ENCODE assay signal across 7 mouse cellular contexts in genomic region chr3:88771941-88772280, GRCm38 (mm10). TPM values are rescaled to one million over a fixed set of nuclear protein-coding genes. Genes with fewer than 3 reads are reported as not detected.
DNase-seq lines count a peak whose midpoint lies in the region; ATAC-seq and TF ChIP-seq lines count a peak whose summit lies in the region.
"Not testable (repeated sequence)": the region's sequence is repeated elsewhere in the genome, so short reads cannot be mapped to it uniquely, and the experiment has no call there.

No protein-coding gene starts in this region.

- H3K4me1 ChIP-seq in brown adipose tissue, adult 24 weeks (ENCODE audit: control insufficient read depth, insufficient read depth, insufficient read length, low read length); forebrain, embryonic 13.5 days; heart, embryonic 15.5 days (replicated peaks); intestine, embryonic 16.5 days (ENCODE audit: control insufficient read depth, insufficient read depth, low read length); limb, embryonic 14.5 days (ENCODE audit: control insufficient read depth, insufficient read depth, low read length); lung, postnatal 0 days (ENCODE audit: insufficient read depth, low read depth, low read length); neural tube, embryonic 12.5 days: not testable (repeated sequence)

- 0% methylated on average over 3 of the region's 6 CpGs for WGBS in forebrain, embryonic 13.5 days
- 13% methylated on average over 3 of the region's 6 CpGs for whole genome bisulfite sequencing in heart, embryonic 15.5 days
- WGBS in intestine, embryonic 16.5 days = 23% methylated on average over 3 of the region's 6 CpGs
- 13% methylated on average over 2 of the region's 6 CpGs for WGBS in limb, embryonic 14.5 days
- 33% methylated on average over 3 of the region's 6 CpGs for WGBS in lung, postnatal 0 days
- 0% methylated on average over 3 of the region's 6 CpGs for WGBS in neural tube, embryonic 12.5 days

- not testable (repeated sequence) for TF ChIP-seq EP300 in lung, postnatal 0 days (IDR thresholded peaks at IDR 0.05)

- ATAC-seq in forebrain, embryonic 13.5 days; heart, embryonic 15.5 days (replicated peaks; ENCODE audit: insufficient number of reproducible peaks, insufficient read depth, low FRiP score, low read depth); limb, embryonic 14.5 days (ENCODE audit: low FRiP score, low read depth); neural tube, embryonic 12.5 days (ENCODE audit: low FRiP score, low read depth): not testable (repeated sequence)
- ATAC-seq in intestine, embryonic 16.5 days = peak; percentile 9
- 0 out of 2 replicates have a peak, but pooled peaks have one; percentile 0 for ATAC-seq in lung, postnatal 0 days

- peak overlapping the region; percentile 73 for H3K9ac ChIP-seq in forebrain, embryonic 13.5 days
- H3K9ac ChIP-seq in heart, embryonic 15.5 days; limb, embryonic 14.5 days (ENCODE audit: low read depth, low read length, severe bottlenecking); lung, postnatal 0 days (replicated peaks; ENCODE audit: low read depth): not testable (repeated sequence)
- 0 out of 2 replicates have a peak overlapping the region, but pooled peaks have one; percentile 37 for H3K9ac ChIP-seq in intestine, embryonic 16.5 days (ENCODE audit: low read depth, low read length)
- peak overlapping the region; percentile 65 for H3K9ac ChIP-seq in neural tube, embryonic 12.5 days

- peak overlapping the region; percentile 59 for H3K4me2 ChIP-seq in forebrain, embryonic 13.5 days
- peak overlapping the region; percentile 61 for H3K4me2 ChIP-seq in heart, embryonic 15.5 days
- peak overlapping the region; percentile 43 for H3K4me2 ChIP-seq in intestine, embryonic 16.5 days (ENCODE audit: low read depth, low read length)
- peak overlapping the region; percentile 48 for H3K4me2 ChIP-seq in limb, embryonic 14.5 days (replicated peaks; ENCODE audit: low read depth, low read length, severe bottlenecking)
- H3K4me2 ChIP-seq in lung, postnatal 0 days (replicated peaks; ENCODE audit: low read depth, low read length) = peak overlapping the region; percentile 42
- peak overlapping the region; percentile 56 for H3K4me2 ChIP-seq in neural tube, embryonic 12.5 days (replicated peaks)

- H3K27ac ChIP-seq in brown adipose tissue, adult 24 weeks (replicated peaks; ENCODE audit: low read depth, low read length); intestine, embryonic 16.5 days (ENCODE audit: low read length); lung, postnatal 0 days (ENCODE audit: low read length): not testable (repeated sequence)
- H3K27ac ChIP-seq in forebrain, embryonic 13.5 days = peak overlapping the region; percentile 95
- H3K27ac ChIP-seq in heart, embryonic 15.5 days = peak overlapping the region; percentile 83
- 0 out of 2 replicates have a peak overlapping the region, but pooled peaks have one; percentile 65 for H3K27ac ChIP-seq in limb, embryonic 14.5 days (replicated peaks; ENCODE audit: low read depth, low read length)
- peak overlapping the region; percentile 85 for H3K27ac ChIP-seq in neural tube, embryonic 12.5 days

- peak overlapping the region; percentile 54; the same call in 1 of the 2 replicates for H3K4me3 ChIP-seq in brown adipose tissue, adult 24 weeks (ENCODE audit: insufficient read depth, low read depth, low read length)
- peak overlapping the region; percentile 55 for H3K4me3 ChIP-seq in forebrain, embryonic 13.5 days
- peak overlapping the region; percentile 42 for H3K4me3 ChIP-seq in heart, embryonic 15.5 days
- H3K4me3 ChIP-seq in intestine, embryonic 16.5 days (ENCODE audit: low read length) = peak overlapping the region; percentile 33
- H3K4me3 ChIP-seq in limb, embryonic 14.5 days (replicated peaks; ENCODE audit: low read length) = peak overlapping the region; percentile 32
- H3K4me3 ChIP-seq in lung, postnatal 0 days (ENCODE audit: low read depth, low read length) = not testable (repeated sequence)
- H3K4me3 ChIP-seq in neural tube, embryonic 12.5 days = peak overlapping the region; percentile 53

- DNase-seq in limb, embryonic 14.5 days (ENCODE audit: low spot score); lung, postnatal 0 days (ENCODE audit: low spot score): not testable (repeated sequence)

- H3K9me3 ChIP-seq in forebrain, embryonic 13.5 days (replicated peaks); heart, embryonic 15.5 days (replicated peaks); intestine, embryonic 16.5 days (ENCODE audit: control insufficient read depth, low read length); limb, embryonic 14.5 days (ENCODE audit: control insufficient read depth, low read length); lung, postnatal 0 days (ENCODE audit: low read length); neural tube, embryonic 12.5 days: not testable (repeated sequence)

- not testable (repeated sequence) for H3K27me3 ChIP-seq in forebrain, embryonic 13.5 days; heart, embryonic 15.5 days; intestine, embryonic 16.5 days (replicated peaks; ENCODE audit: control insufficient read depth, insufficient read depth, low read length); limb, embryonic 14.5 days (ENCODE audit: control insufficient read depth, insufficient read depth, low read length); lung, postnatal 0 days (replicated peaks; ENCODE audit: insufficient read depth, low read length); neural tube, embryonic 12.5 days (replicated peaks)

- not testable (repeated sequence) for H3K36me3 ChIP-seq in forebrain, embryonic 13.5 days (ENCODE audit: poor library complexity, severe bottlenecking); heart, embryonic 15.5 days; intestine, embryonic 16.5 days (ENCODE audit: control insufficient read depth, insufficient read depth, low read length); limb, embryonic 14.5 days (ENCODE audit: control insufficient read depth, insufficient read depth, low read length); lung, postnatal 0 days (ENCODE audit: insufficient read depth, low read length); neural tube, embryonic 12.5 days

- not testable (repeated sequence) for TF ChIP-seq POLR2A in limb, embryonic 14.5 days (IDR thresholded peaks at IDR 0.05; ENCODE audit: borderline replicate concordance, extremely low read depth, insufficient read depth, insufficient read length)

- TF ChIP-seq CTCF in lung, postnatal 0 days (IDR thresholded peaks at IDR 0.05) = not testable (repeated sequence)

RNA-seq across cellular contexts. Expression of gene Syt11, which starts 3.1 kb away (rescaled TPM):
- 3.3 and 6.7 TPM in 2 replicates for polyA plus RNA-seq in brown adipose tissue, adult 24 weeks (2012; ENCODE audit: insufficient read depth, insufficient read length, missing spikeins)
- polyA plus RNA-seq in forebrain, embryonic 13.5 days (2015; fragmentation: Nextera tagmentation; extraction: Ambion mirVana) = 218 and 237 TPM in 2 replicates
- 10.8 and 14.4 TPM in 2 replicates for polyA plus RNA-seq in heart, embryonic 15.5 days (2015; fragmentation: Nextera tagmentation; extraction: Ambion mirVana)
- polyA plus RNA-seq in intestine, embryonic 16.5 days (2015; fragmentation: Nextera tagmentation; extraction: Ambion mirVana) = 15.8 and 18.8 TPM in 2 replicates
- polyA plus RNA-seq in limb, embryonic 14.5 days (2012; rRNA removed) = 15.3 and 17.5 TPM in 2 replicates
- polyA plus RNA-seq in limb, embryonic 14.5 days (2014; fragmentation: Nextera tagmentation; extraction: Ambion mirVana) = 13.9 and 20.8 TPM in 2 replicates
- 4.9 and 5.6 TPM in 2 replicates for polyA plus RNA-seq in lung, postnatal 0 days (2015; fragmentation: Nextera tagmentation; extraction: Ambion mirVana)
- 199 and 209 TPM in 2 replicates for polyA plus RNA-seq in neural tube, embryonic 12.5 days (2016; fragmentation: Nextera tagmentation; extraction: Ambion mirVana)

RNA-seq across cellular contexts. Expression of gene Rit1, which starts 55.3 kb away (rescaled TPM):
- 22.5 and 27.8 TPM in 2 replicates for polyA plus RNA-seq in brown adipose tissue, adult 24 weeks (2012; ENCODE audit: insufficient read depth, insufficient read length, missing spikeins)
- polyA plus RNA-seq in forebrain, embryonic 13.5 days (2015; fragmentation: Nextera tagmentation; extraction: Ambion mirVana) = 49.5 and 52.6 TPM in 2 replicates
- polyA plus RNA-seq in heart, embryonic 15.5 days (2015; fragmentation: Nextera tagmentation; extraction: Ambion mirVana) = 49.9 and 55.5 TPM in 2 replicates
- polyA plus RNA-seq in intestine, embryonic 16.5 days (2015; fragmentation: Nextera tagmentation; extraction: Ambion mirVana) = 48.9 and 50.3 TPM in 2 replicates
- 46.8 and 47.4 TPM in 2 replicates for polyA plus RNA-seq in limb, embryonic 14.5 days (2012; rRNA removed)
- 62.4 and 64.3 TPM in 2 replicates for polyA plus RNA-seq in limb, embryonic 14.5 days (2014; fragmentation: Nextera tagmentation; extraction: Ambion mirVana)
- polyA plus RNA-seq in lung, postnatal 0 days (2015; fragmentation: Nextera tagmentation; extraction: Ambion mirVana) = 88.6 and 98.4 TPM in 2 replicates
- 44.6 and 49.1 TPM in 2 replicates for polyA plus RNA-seq in neural tube, embryonic 12.5 days (2016; fragmentation: Nextera tagmentation; extraction: Ambion mirVana)
